Mouse (Mus musculus) ES-E14 (cell line): Measurements from ENCODE around the gene Inpp5f. TPM values are rescaled to one million over a fixed set of nuclear protein-coding genes. Genes with fewer than 3 reads are reported as not detected.
"Not testable (repeated sequence)": the region's sequence is repeated elsewhere in the genome, so short reads cannot be mapped to it uniquely, and the experiment has no call there.

Source experiments
- DNase-seq: peaks from one replicate; pipeline ENCODE4 v3.0.0-alpha.2; 2013; ENCODE audit warnings: low read depth, low spot score
- H3K27ac ChIP-seq: 2 replicates; pipeline ENCODE4 v1.5.1; 2012; ENCODE audit warnings: low read depth, mild to moderate bottlenecking, low read length, moderate library complexity, mixed read lengths; ENCODE audit not compliant: poor library complexity, insufficient read depth, severe bottlenecking
- H3K36me3 ChIP-seq: 2 replicates; pipeline ENCODE4 v1.6.1; 2012; ENCODE audit warnings: mild to moderate bottlenecking, low read length, moderate library complexity, mixed read lengths; ENCODE audit not compliant: control insufficient read depth, poor library complexity, insufficient read depth, severe bottlenecking
- H3K4me1 ChIP-seq, 2 experiments: fragments of 150-350 bp in 1 of 2; sonication (generic) in 1 of 2; 2 replicates each; pipeline ENCODE4 v1.6.1; 2012; ENCODE audit warnings: low read length in 2 of 2, mild to moderate bottlenecking in 1 of 2, mixed read lengths in 1 of 2; ENCODE audit not compliant: control insufficient read depth in 2 of 2, insufficient read depth in 2 of 2, poor library complexity in 1 of 2
- H3K4me3 ChIP-seq, 2 experiments: fragments of 150-350 bp in 1 of 2; sonication (generic) in 1 of 2; 2 replicates each; pipeline ENCODE4 v1.5.1; 2012; ENCODE audit warnings: low read length in 2 of 2, low read depth in 1 of 2, mild to moderate bottlenecking in 1 of 2, mixed read lengths in 1 of 2; ENCODE audit not compliant: insufficient read depth in 1 of 2, poor library complexity in 1 of 2, severe bottlenecking in 1 of 2
- H3K9ac ChIP-seq: 2 replicates; pipeline ENCODE4 v1.6.1; 2012; ENCODE audit warnings: low read depth, mild to moderate bottlenecking, low read length, mixed read lengths; ENCODE audit not compliant: poor library complexity, insufficient read depth, severe bottlenecking
- H3K9me3 ChIP-seq: fragments of 150-350 bp; sonication (generic); 2 replicates; pipeline ENCODE4 v1.6.1; 2012; ENCODE audit warnings: low read depth, mild to moderate bottlenecking, low read length; ENCODE audit not compliant: control insufficient read depth, insufficient read depth
- CHD2 ChIP-seq: IDR thresholded peaks from 2 replicates; pipeline ENCODE4 v1.6.1; 2014; ENCODE audit warnings: mild to moderate bottlenecking, low read depth, low read length, inconsistent platforms
- HCFC1 ChIP-seq: IDR thresholded peaks from 2 replicates; pipeline ENCODE4 v1.6.1; 2012; ENCODE audit warnings: low read length, inconsistent platforms, borderline replicate concordance; ENCODE audit not compliant: insufficient read depth
- MAFK ChIP-seq: IDR thresholded peaks from 2 replicates; pipeline ENCODE4 v1.6.1; 2014; ENCODE audit warnings: mild to moderate bottlenecking, low read depth, low read length, inconsistent platforms; ENCODE audit not compliant: insufficient read depth
- ZC3H11A ChIP-seq: IDR thresholded peaks from 2 replicates; pipeline ENCODE4 v1.6.1; 2012; ENCODE audit warnings: low read depth, mild to moderate bottlenecking, inconsistent platforms, low read length, borderline replicate concordance
- ZNF384 ChIP-seq: IDR thresholded peaks from 2 replicates; pipeline ENCODE4 v1.6.1; 2012; ENCODE audit warnings: low read depth, low read length, inconsistent platforms
- in situ Hi-C, 2 experiments: fragments of 600-800 bp; cut with MboI; formaldehyde crosslinking; loops; one replicate each; pipeline ENCODE4 v1.15.1; 2025; ENCODE audit warnings: low sequenced_read_pairs in 2 of 2, inconsistent platforms in 1 of 2; ENCODE audit not compliant: unreplicated experiment in 2 of 2
- total RNA-seq: library from RNA; depleted of rRNA; stranded (reverse); fragments of 300-350 nt; gene quantifications from 2 replicates; pipeline ENCODE4 v1.2.3, GENCODE M21; 2012

Inpp5f gene
- total RNA-seq, 1 experiment: 14.7 TPM

GRCm38 (mm10) chr7:128569987-128570656 lies 41.0 kb upstream of the Inpp5f start:
- Histone ChIP-seq H3K4me3 (no peak overlapping the region), H3K9me3 (no peaks in the 10 kb centered on the region), H3K9ac (no peak overlapping the region), H3K4me1 (peaks cover 6 to 9% of the 10 kb centered on the region in 2 experiments; a peak in 2 of 4 replicates), H3K27ac (no peak overlapping the region), H3K36me3 (no peaks in the 10 kb centered on the region)
- TF ChIP-seq ZNF384 (no peak), MAFK (no peak), CHD2 (no peak), ZC3H11A (no peak), HCFC1 (no peak)
- DNase-seq: no peak
- in situ Hi-C loops: no loop called here

- in situ Hi-C loops, H3K9me3 ChIP-seq, DNase-seq, H3K27ac ChIP-seq, H3K4me1 ChIP-seq, H3K36me3 ChIP-seq, H3K9ac ChIP-seq, H3K4me3 ChIP-seq: not testable (repeated sequence)
These were observed 40.5 kb upstream of the Inpp5f start for GRCm38 (mm10) chr7:128570657-128571056.

GRCm38 (mm10) chr7:128572030-128572429 lies 39.1 kb upstream of the Inpp5f start:
- no peak overlapping the region for H3K9ac ChIP-seq
- H3K4me3 ChIP-seq: no peak overlapping the region
- DNase-seq: no peak
- in situ Hi-C loops: no loop called here
- no peak overlapping the region for H3K27ac ChIP-seq
- TF ChIP-seq ZC3H11A: no peak
- TF ChIP-seq ZNF384: no peak
- no peak for TF ChIP-seq MAFK
- TF ChIP-seq CHD2: no peak
- TF ChIP-seq HCFC1: no peak
- peaks cover 0 to 3% of the 10 kb centered on the region in 2 experiments; a peak in 1 of 4 replicates for H3K4me1 ChIP-seq
- no peaks in the 10 kb centered on the region for H3K9me3 ChIP-seq
- no peaks in the 10 kb centered on the region for H3K36me3 ChIP-seq

- Histone ChIP-seq H3K9ac (no peak overlapping the region), H3K4me1 (peaks cover 0 to 3% of the 10 kb centered on the region in 2 experiments; a peak in 1 of 4 replicates), H3K36me3 (no peaks in the 10 kb centered on the region), H3K9me3 (no peaks in the 10 kb centered on the region), H3K27ac (no peak overlapping the region), H3K4me3 (no peak overlapping the region)
- no peak for DNase-seq
- TF ChIP-seq ZNF384: no peak
- TF ChIP-seq CHD2: no peak
- TF ChIP-seq MAFK: no peak
- no peak for TF ChIP-seq HCFC1
- TF ChIP-seq ZC3H11A: no peak
- in situ Hi-C loops: no loop called here
These were observed 35.9 kb upstream of the Inpp5f start for GRCm38 (mm10) chr7:128575211-128575610.

GRCm38 (mm10) chr7:128575794-128576193 lies 35.3 kb upstream of the Inpp5f start:
- H3K4me3 ChIP-seq: no peak overlapping the region

More at GRCm38 (mm10) chr7:128575794-128576193, 35.3 kb upstream of the Inpp5f start:
- TF ChIP-seq ZC3H11A (no peak), HCFC1 (no peak), CHD2 (no peak), ZNF384 (no peak), MAFK (no peak)
- H3K27ac ChIP-seq: no peak overlapping the region
- H3K36me3 ChIP-seq: no peaks in the 10 kb centered on the region
- in situ Hi-C loops: no loop called here
- H3K9ac ChIP-seq: no peak overlapping the region
- no peaks in the 10 kb centered on the region for H3K9me3 ChIP-seq
- H3K4me1 ChIP-seq: peaks cover 0 to 3% of the 10 kb centered on the region in 2 experiments; a peak in 1 of 4 replicates
- DNase-seq: no peak
